Mouse (Mus musculus): ENCODE measurements around the gene Susd2. TPM values are rescaled to one million over a fixed set of nuclear protein-coding genes. Genes with fewer than 3 reads are reported as not detected.

Susd2 gene
- polyA plus RNA-seq, 1 experiment, result 21.5 TPM

DNA sequence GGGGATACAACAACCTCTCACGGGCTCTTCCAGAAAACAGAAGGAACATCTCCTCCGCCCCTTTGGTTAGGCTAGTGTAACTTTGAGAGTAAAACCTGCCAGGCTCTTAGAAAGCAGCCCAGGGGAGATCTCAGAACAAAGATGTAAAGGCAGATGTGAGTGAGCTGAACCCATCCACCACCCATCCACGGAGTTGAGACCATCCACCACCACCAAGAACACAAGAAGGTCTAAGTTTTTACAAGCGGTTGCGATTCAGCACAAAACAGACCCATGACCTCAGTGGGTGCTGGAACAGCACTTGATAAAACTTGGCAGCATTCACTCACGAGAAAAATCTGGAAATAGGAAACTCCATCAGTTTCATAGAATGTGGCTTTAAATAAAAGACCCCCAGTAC, 17.9 kb downstream of the Susd2 start:
- no peak for DNase-seq (ENCODE audit: low read depth)

- DNase-seq (ENCODE audit: low read depth), result no peak
These were observed 23.0 kb downstream of the Susd2 start for GRCm38 (mm10) chr10:75620818-75621217.

- no peak for DNase-seq (ENCODE audit: low read depth)
These were observed 27.8 kb downstream of the Susd2 start for GRCm38 (mm10) chr10:75616044-75616443.

DNA sequence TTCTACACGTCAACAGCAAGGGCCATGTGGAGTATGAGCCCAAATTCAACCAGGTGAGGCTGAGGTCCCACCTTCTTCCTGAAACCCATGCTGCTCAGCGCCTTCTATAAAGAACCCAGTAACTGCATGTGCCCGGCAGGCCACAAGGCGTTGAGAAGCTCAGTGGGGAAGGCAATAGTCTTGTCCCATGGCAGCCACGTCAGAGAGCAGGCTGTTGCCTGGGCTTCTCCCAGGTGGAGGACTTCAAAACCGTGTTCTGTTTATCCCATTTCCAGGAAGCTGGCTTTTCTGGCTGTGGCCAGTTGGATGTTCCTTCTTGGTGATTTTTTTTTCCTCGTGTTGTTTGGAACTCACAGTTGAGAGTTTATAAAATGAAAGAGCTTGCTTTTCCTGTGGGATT, 33.3 kb downstream of the Susd2 start:
- DNase-seq (ENCODE audit: low read depth), result no peak

GRCm38 (mm10) chr10:75608975-75609374, 34.8 kb downstream of the Susd2 start:
- DNase-seq (ENCODE audit: low read depth), result no peak

DNA sequence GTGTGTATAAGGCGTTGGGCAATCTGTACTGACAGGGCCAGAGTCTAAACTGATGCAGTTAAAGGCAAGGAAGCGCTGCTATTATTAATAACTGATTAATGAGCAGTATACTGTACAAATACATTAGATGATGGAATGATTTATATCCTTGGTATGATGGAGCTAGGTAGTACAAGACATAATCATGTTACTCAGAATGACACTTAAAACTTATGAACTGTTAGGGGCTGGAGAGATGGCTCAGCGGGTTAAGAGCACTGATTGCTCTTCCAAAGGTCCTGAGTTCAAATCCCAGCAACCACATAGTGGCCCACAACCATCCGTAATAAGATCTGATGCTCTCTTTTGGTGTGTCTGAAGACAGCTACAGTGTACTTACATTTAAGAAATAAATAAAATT, 36.6 kb downstream of the Susd2 start:
- no peak for DNase-seq (ENCODE audit: low read depth)

DNA sequence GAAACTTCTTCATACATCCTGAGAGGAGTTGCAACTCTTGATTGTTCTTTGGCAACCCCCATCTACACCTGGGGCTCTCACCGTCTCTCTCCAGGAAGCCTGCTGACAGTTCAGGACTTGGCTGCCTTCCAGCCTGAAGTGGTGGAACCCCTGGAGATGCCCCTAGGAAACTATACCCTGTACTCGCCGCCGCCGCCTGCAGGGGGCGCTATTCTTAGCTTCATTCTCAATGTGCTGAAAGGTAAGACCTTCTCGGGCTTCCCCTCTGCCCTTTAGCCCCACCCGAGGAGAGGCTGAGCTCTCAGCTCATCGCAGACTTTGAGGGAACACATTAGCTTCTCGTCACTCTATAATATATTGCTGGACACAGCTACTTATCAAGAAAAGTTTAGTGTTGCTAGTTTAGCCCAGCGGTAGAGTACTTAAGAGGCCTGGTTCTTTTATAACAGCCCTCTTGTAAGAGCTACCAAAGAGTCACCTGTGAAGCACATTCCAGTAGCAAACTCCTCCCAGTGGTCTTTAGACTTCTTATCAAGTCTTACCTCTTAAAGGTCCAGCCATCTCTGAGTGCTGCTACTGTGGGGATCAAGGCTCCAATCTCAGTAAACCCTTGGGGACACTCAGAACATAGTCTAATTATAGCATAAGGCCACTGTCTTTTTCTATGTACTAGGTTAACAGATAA, 38.5 kb downstream of the Susd2 start:
- no peak for DNase-seq (ENCODE audit: low read depth)

GRCm38 (mm10) chr10:75600189-75600730, 43.5 kb downstream of the Susd2 start:
- no peak for DNase-seq (ENCODE audit: low read depth)

GRCm38 (mm10) chr10:75595981-75596380, 47.8 kb downstream of the Susd2 start:
- DNase-seq (ENCODE audit: low read depth), result no peak

GRCm38 (mm10) chr10:75592585-75592984, 51.2 kb downstream of the Susd2 start:
- no peak for DNase-seq (ENCODE audit: low read depth)

DNA sequence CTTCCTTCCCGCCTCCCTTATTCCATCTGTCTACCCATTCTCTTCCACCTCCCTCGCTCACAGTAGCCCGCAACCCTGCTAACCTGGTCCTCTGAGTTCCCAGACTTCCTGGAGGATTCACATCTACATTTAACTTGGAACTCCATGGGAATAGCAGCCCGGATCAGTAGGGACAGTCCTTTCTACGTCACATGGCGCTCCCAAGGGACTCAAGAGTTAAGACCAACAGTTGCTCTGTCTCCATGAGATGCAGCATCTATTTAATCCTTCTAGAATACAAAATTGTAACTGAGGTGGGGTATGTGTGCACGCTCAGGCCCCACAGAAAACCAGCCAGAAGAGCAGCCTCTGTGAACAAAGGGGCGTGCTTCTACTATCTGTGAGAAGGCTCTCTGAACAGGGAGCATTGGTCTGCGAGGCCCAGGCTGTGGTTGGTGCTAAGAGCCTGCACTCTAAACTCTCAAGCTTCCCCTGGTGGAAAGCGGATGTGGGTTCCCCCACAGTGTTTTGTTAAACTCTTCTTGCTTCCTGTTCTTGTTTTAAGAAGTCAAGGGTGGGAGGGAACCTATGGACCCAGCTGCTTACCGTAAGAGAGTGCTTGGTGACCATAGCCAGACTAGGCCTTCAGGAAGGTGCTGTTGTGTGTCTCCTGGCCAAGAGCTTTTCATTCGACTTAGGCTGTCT, 52.5 kb downstream of the Susd2 start:
- no peak for DNase-seq (ENCODE audit: low read depth)

GRCm38 (mm10) chr10:75589651-75590050, 54.2 kb downstream of the Susd2 start:
- no peak for DNase-seq (ENCODE audit: low read depth)

DNA sequence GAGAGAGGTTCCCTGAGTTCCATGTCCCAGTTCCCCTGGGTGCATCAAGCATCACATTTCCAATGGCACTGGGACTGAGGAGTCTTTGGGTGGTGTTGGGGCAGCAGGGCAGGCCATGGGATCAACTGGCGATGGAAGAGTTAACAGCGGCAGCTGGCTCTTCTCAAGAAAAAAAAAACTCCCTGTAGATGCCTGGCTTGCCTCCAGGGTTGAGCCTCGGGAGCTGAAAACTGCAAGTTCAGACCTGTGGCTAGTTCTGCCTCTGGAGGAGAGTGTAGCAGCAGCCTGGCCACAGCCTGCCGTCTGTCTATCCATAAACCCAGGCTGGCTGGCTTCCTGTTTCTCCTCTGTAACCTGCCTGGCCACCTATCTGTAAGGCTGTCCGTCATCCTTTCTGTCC, 54.7 kb downstream of the Susd2 start, which contains the start of gene Ggt5:
Gene Ggt5 (plus strand): TSS at position 212 of the 400 bp plus-strand sequence.
- no peak for DNase-seq (ENCODE audit: low read depth)

- no peak for DNase-seq (ENCODE audit: low read depth)
These were observed 55.5 kb downstream of the Susd2 start for GRCm38 (mm10) chr10:75588336-75588735.

DNA sequence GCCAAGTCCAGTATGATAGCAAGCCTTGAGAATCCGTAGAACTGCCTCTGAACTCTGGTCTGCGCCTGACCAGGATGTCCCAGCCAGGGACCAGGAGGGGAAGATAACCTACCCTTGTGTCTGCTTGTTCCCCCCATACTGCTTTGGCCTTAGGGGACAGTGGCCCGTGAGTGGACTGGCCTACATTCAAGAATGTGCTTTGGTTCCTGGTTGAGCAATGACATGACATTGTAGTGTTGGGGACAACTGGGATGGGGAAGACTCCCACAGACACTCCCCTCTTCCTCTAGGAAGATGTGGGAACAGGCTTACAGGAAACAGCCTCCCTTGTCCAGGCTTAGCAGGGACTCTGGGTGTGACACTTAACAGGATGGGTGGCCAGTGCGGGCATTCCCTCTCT, 56.0 kb downstream of the Susd2 start:
- DNase-seq (ENCODE audit: low read depth), result no peak

Other genes starting within 250 kb of the Susd2 start
- gene Upb1, start 242.9 kb downstream of the Susd2 start, polyA plus RNA-seq (2012; rRNA removed), result 0.96 and 0.98 TPM in 2 replicates
- 12.8 and 23.1 TPM in 2 replicates for gene Snrpd3, start 126.5 kb downstream of the Susd2 start, polyA plus RNA-seq (2012; rRNA removed)
- 47.6 and 51.9 TPM in 2 replicates for gene Gucd1, start 126.0 kb downstream of the Susd2 start, polyA plus RNA-seq (2012; rRNA removed)
- 9.0 and 18.2 TPM in 2 replicates for gene Lrrc75b, start 83.7 kb downstream of the Susd2 start, polyA plus RNA-seq (2012; rRNA removed)
- gene Ggt1, start 82.4 kb downstream of the Susd2 start, polyA plus RNA-seq (2012; rRNA removed), result 127 and 198 TPM in 2 replicates
- gene Ggt5, start 54.7 kb downstream of the Susd2 start, polyA plus RNA-seq (2012; rRNA removed), result 41.4 and 47.0 TPM in 2 replicates
- gene Cabin1, start 120.3 kb upstream of the Susd2 start, polyA plus RNA-seq (2012; rRNA removed), result 31.3 and 33.0 TPM in 2 replicates
- 97.9 and 149 TPM in 2 replicates for gene Ddt, start 129.4 kb upstream of the Susd2 start, polyA plus RNA-seq (2012; rRNA removed)
- 1.2 TPM in 1 of 2 replicates, not detected in the other for gene Gm20441, start 136.9 kb upstream of the Susd2 start, polyA plus RNA-seq (2012; rRNA removed)
- gene Gstt3, start 137.4 kb upstream of the Susd2 start, polyA plus RNA-seq (2012; rRNA removed), result 99.8 and 148 TPM in 2 replicates
- gene Gstt1, start 154.6 kb upstream of the Susd2 start, polyA plus RNA-seq (2012; rRNA removed), result 143 and 149 TPM in 2 replicates
- 1.0 and 2.6 TPM in 2 replicates for gene Gstt4, start 178.5 kb upstream of the Susd2 start, polyA plus RNA-seq (2012; rRNA removed)
- gene Gstt2, start 193.4 kb upstream of the Susd2 start, polyA plus RNA-seq (2012; rRNA removed), result 140 and 162 TPM in 2 replicates
- 670 and 829 TPM in 2 replicates for gene Mif, start 216.2 kb upstream of the Susd2 start, polyA plus RNA-seq (2012; rRNA removed)
- 186 and 253 TPM in 2 replicates for gene Derl3, start 249.4 kb upstream of the Susd2 start, polyA plus RNA-seq (2012; rRNA removed)